Mouse (Mus musculus): Measurements from ENCODE around the gene Slc17a4. TPM values are rescaled to one million over a fixed set of nuclear protein-coding genes. Genes with fewer than 3 reads are reported as not detected.

Gene Slc17a4
- polyA plus RNA-seq, 1 experiment = 0.13 TPM

DNA sequence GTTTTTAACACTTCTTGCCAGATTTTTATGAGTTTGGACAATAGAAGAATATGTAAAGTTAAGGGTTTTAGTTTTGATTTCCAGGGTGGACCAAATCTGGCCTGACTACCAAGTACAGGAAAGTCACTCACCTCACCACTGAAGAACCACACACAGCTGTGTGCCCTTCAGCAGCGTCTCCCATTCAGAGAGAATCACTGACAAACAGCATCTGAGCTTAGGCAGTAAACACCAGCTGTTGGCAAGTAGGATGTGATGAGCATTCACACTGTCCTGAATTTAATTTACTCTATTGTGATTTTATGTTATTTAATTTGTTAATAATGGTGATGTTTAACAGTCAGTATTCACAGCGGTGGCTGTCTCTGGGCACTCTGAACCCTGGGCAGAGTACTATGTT, 11.0 kb upstream of the Slc17a4 start:
- no peak overlapping the region for H3K4me3 ChIP-seq (ENCODE audit: extremely low read depth, insufficient read depth, insufficient read length)
- H3K27me3 ChIP-seq (ENCODE audit: control insufficient read depth, insufficient read depth, low read length) = no peaks in the 10 kb centered on the region
- H3K36me3 ChIP-seq (ENCODE audit: control insufficient read depth, insufficient read depth, low read length) = no peaks in the 10 kb centered on the region
- no peaks in the 10 kb centered on the region for H3K4me1 ChIP-seq (ENCODE audit: control insufficient read depth, insufficient read depth, insufficient read length)
- TF ChIP-seq POLR2A (IDR thresholded peaks at IDR 0.05; ENCODE audit: low read depth, low read length) = no peak
- TF ChIP-seq CTCF (IDR thresholded peaks at IDR 0.05; ENCODE audit: extremely low read depth, insufficient read depth, insufficient read length, insufficient replicate concordance) = no peak
- no peak for DNase-seq (ENCODE audit: low read depth in 1 of 2, low spot score in 2 of 2)
- H3K27ac ChIP-seq (ENCODE audit: insufficient read depth, low read length) = no peak overlapping the region
- WGBS = 54% methylated on average over 2 of the region's 2 CpGs

DNA sequence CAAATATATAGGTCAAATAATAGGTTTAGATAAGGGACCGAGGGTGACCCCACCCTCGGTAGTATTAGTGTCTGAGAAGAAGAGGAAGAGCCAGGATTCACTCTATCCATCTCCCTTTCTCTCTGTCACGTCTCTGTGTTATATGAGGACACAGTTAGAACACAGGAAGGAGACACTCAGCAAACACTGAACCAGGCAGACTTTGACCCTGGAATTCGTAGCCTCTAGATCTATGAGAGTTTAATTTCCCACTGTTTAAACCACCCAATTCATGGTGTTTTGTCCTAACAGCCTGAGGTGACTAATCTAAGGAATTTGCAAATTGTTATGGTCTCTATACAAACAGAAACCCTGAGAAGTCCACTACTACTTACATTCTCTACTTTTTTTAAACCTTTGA, 2.9 kb upstream of the Slc17a4 start:
- Histone ChIP-seq H3K27ac (ENCODE audit: insufficient read depth, low read length) (no peak overlapping the region), H3K4me3 (ENCODE audit: extremely low read depth, insufficient read depth, insufficient read length) (no peak overlapping the region), H3K27me3 (ENCODE audit: control insufficient read depth, insufficient read depth, low read length) (no peaks in the 10 kb centered on the region), H3K4me1 (ENCODE audit: control insufficient read depth, insufficient read depth, insufficient read length) (peaks cover 10% of the 10 kb centered on the region; the same call in 1 of the 2 replicates), H3K36me3 (ENCODE audit: control insufficient read depth, insufficient read depth, low read length) (no peaks in the 10 kb centered on the region)
- 81% methylated on average over 4 of the region's 4 CpGs for WGBS
- no peak for TF ChIP-seq POLR2A (IDR thresholded peaks at IDR 0.05; ENCODE audit: low read depth, low read length)
- no peak for TF ChIP-seq CTCF (IDR thresholded peaks at IDR 0.05; ENCODE audit: extremely low read depth, insufficient read depth, insufficient read length, insufficient replicate concordance)
- DNase-seq (ENCODE audit: low read depth in 1 of 2, low spot score in 2 of 2) = no peak

DNA sequence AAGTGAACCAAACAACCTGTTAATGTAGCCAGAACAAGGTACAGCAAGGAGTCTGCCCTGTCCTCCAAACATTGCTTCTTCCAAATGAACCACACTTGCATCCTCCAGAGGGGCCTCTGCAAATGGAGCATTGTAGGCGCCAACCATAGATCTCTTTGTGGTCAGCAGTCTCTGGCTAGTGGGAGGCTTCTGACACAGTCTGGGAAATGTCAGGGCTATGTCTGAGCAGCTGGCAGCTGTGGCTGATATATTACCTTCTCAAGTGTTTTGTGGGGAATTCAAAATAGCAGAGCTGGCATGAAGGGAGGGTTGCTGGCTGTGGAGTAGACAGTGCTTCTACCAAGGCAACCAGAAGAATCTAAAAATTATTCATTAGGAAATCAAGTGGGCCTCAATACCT, 1.3 kb upstream of the Slc17a4 start:
- peaks cover 12% of the 10 kb centered on the region; the same call in 1 of the 2 replicates for H3K4me1 ChIP-seq (ENCODE audit: control insufficient read depth, insufficient read depth, insufficient read length)

DNA sequence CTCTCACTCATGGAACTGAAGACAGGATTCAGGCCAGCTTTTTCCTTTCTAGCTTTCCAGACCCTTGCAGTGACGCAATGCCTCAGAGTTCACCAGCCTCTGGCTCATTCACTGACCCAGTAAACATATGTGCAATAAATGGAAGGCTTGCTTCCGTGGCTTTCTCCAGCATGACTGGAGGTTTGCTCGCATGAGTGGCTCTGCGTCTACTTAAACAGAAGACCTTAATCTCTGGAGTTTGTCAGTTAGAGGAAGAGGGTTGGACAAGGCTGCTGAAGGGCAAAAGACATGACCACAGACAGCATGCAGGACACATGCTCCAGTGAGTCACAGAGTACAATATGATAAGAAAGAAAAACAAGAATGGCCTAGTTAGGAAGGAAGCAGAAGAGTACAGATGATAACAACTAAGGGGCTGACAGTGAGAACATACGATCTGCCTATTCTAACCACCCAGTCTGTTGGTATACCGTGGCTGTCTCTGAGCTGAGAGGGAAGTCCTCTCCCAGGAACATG, 960 bp downstream of the Slc17a4 start:
- H3K4me3 ChIP-seq (ENCODE audit: extremely low read depth, insufficient read depth, insufficient read length) = no peak overlapping the region
- no peaks in the 10 kb centered on the region for H3K36me3 ChIP-seq (ENCODE audit: control insufficient read depth, insufficient read depth, low read length)
- H3K4me1 ChIP-seq (ENCODE audit: control insufficient read depth, insufficient read depth, insufficient read length) = peaks cover 20% of the 10 kb centered on the region
- 14% methylated on average over 6 of the region's 6 CpGs for WGBS
- TF ChIP-seq POLR2A (IDR thresholded peaks at IDR 0.05; ENCODE audit: low read depth, low read length) (peak; percentile 8; the same call in 1 of the 2 replicates), CTCF (IDR thresholded peaks at IDR 0.05; ENCODE audit: extremely low read depth, insufficient read depth, insufficient read length, insufficient replicate concordance) (no peak)
- no peaks in the 10 kb centered on the region for H3K27me3 ChIP-seq (ENCODE audit: control insufficient read depth, insufficient read depth, low read length)
- peak overlapping the region; percentile 88 for H3K27ac ChIP-seq (ENCODE audit: insufficient read depth, low read length)
- peak; percentile 52 to 61 for DNase-seq (ENCODE audit: low read depth in 1 of 2, low spot score in 2 of 2)

More for the DNA sequence above, 1.3 kb upstream of the Slc17a4 start:
- WGBS = 70% methylated on average over 1 of the region's 1 CpGs
- no peak overlapping the region for H3K27ac ChIP-seq (ENCODE audit: insufficient read depth, low read length)
- TF ChIP-seq CTCF (IDR thresholded peaks at IDR 0.05; ENCODE audit: extremely low read depth, insufficient read depth, insufficient read length, insufficient replicate concordance) (no peak), POLR2A (IDR thresholded peaks at IDR 0.05; ENCODE audit: low read depth, low read length) (no peak)
- H3K36me3 ChIP-seq (ENCODE audit: control insufficient read depth, insufficient read depth, low read length) = no peaks in the 10 kb centered on the region
- no peak for DNase-seq (ENCODE audit: low read depth in 1 of 2, low spot score in 2 of 2)
- no peak overlapping the region for H3K4me3 ChIP-seq (ENCODE audit: extremely low read depth, insufficient read depth, insufficient read length)
- H3K27me3 ChIP-seq (ENCODE audit: control insufficient read depth, insufficient read depth, low read length) = no peaks in the 10 kb centered on the region

DNA sequence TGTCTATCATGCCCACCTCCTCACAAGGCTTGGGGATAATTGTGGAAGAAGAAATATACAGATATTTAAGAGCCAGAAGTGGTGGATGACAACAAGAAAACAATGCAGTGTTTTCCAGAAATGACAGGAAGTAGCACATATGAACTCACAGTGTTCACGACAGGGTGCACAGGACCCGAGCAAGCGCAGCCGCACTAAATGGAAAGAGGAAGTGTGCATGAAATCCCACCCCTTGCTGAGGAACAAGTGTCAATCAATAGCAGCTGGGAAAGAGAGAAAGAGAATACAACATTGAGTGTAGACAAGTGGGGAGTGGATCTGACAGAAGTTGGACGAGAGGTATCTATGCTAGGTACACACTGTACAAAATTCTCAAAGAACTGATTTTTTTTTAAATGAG, 3.5 kb downstream of the Slc17a4 start:
- Histone ChIP-seq H3K27ac (ENCODE audit: insufficient read depth, low read length) (no peak overlapping the region), H3K36me3 (ENCODE audit: control insufficient read depth, insufficient read depth, low read length) (no peaks in the 10 kb centered on the region), H3K4me1 (ENCODE audit: control insufficient read depth, insufficient read depth, insufficient read length) (peaks cover 20% of the 10 kb centered on the region), H3K27me3 (ENCODE audit: control insufficient read depth, insufficient read depth, low read length) (no peaks in the 10 kb centered on the region), H3K4me3 (ENCODE audit: extremely low read depth, insufficient read depth, insufficient read length) (no peak overlapping the region)
- no peak for TF ChIP-seq POLR2A (IDR thresholded peaks at IDR 0.05; ENCODE audit: low read depth, low read length)
- no peak for TF ChIP-seq CTCF (IDR thresholded peaks at IDR 0.05; ENCODE audit: extremely low read depth, insufficient read depth, insufficient read length, insufficient replicate concordance)
- DNase-seq (ENCODE audit: low read depth in 1 of 2, low spot score in 2 of 2) = peak; percentile 58 to 74
- 6% methylated on average over 5 of the region's 5 CpGs for WGBS

DNA sequence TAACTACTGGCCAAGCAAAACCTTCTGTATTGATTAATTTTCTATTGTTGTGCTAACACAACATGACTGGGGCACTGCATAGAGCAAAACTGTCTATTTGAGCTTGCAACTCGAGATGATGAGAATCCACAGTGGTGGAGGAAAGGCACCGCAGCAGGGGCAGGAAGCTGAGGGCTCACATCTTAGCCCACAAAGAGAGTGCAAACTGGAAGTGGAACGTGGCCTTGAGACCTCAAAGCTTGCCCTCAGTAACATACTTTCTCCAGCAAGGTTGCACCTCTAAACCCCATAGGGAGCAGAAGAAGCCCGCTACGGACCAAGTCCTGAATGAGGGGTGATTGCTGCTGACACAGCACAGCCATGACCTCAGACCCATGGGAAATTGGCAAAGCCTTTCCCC, 4.7 kb downstream of the Slc17a4 start:
- Histone ChIP-seq H3K4me3 (ENCODE audit: extremely low read depth, insufficient read depth, insufficient read length) (no peak overlapping the region), H3K27ac (ENCODE audit: insufficient read depth, low read length) (peak overlapping the region; percentile 4; the same call in 1 of the 2 replicates), H3K27me3 (ENCODE audit: control insufficient read depth, insufficient read depth, low read length) (no peaks in the 10 kb centered on the region), H3K4me1 (ENCODE audit: control insufficient read depth, insufficient read depth, insufficient read length) (peaks cover 20% of the 10 kb centered on the region), H3K36me3 (ENCODE audit: control insufficient read depth, insufficient read depth, low read length) (no peaks in the 10 kb centered on the region)
- TF ChIP-seq POLR2A (IDR thresholded peaks at IDR 0.05; ENCODE audit: low read depth, low read length) (no peak), CTCF (IDR thresholded peaks at IDR 0.05; ENCODE audit: extremely low read depth, insufficient read depth, insufficient read length, insufficient replicate concordance) (no peak)
- 10% methylated on average over 5 of the region's 5 CpGs for WGBS
- no peak for DNase-seq (ENCODE audit: low read depth in 1 of 2, low spot score in 2 of 2)

DNA sequence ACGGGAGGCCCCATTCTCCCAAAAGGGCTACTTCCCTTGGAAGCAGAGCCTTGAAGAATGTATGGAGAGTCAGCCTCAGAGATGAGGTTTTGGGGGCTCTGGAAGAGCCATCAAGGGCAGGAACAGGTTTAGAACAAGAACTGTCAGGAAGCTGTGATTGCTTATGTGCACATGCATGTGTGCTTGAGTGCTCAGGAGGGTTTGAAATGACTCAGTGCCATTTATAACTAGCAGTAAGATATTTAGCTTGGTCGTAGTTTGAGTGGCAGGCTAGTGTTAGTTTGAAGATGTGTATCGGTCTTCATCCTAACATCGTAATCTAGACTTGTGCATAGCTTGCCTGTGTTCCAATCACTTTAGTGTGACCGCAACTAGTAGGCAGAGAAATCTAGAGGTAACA, 7.9 kb downstream of the Slc17a4 start:
- Histone ChIP-seq H3K4me1 (ENCODE audit: control insufficient read depth, insufficient read depth, insufficient read length) (peaks cover 9% of the 10 kb centered on the region), H3K27ac (ENCODE audit: insufficient read depth, low read length) (no peak overlapping the region), H3K36me3 (ENCODE audit: control insufficient read depth, insufficient read depth, low read length) (no peaks in the 10 kb centered on the region), H3K27me3 (ENCODE audit: control insufficient read depth, insufficient read depth, low read length) (no peaks in the 10 kb centered on the region), H3K4me3 (ENCODE audit: extremely low read depth, insufficient read depth, insufficient read length) (no peak overlapping the region)
- TF ChIP-seq POLR2A (IDR thresholded peaks at IDR 0.05; ENCODE audit: low read depth, low read length) = no peak
- TF ChIP-seq CTCF (IDR thresholded peaks at IDR 0.05; ENCODE audit: extremely low read depth, insufficient read depth, insufficient read length, insufficient replicate concordance) = no peak
- no peak for DNase-seq (ENCODE audit: low read depth in 1 of 2, low spot score in 2 of 2)
- WGBS = 88% methylated on average over 5 of the region's 5 CpGs
